17 mouse cellular contexts compared by ENCODE assay signal in the genomic region with DNA sequence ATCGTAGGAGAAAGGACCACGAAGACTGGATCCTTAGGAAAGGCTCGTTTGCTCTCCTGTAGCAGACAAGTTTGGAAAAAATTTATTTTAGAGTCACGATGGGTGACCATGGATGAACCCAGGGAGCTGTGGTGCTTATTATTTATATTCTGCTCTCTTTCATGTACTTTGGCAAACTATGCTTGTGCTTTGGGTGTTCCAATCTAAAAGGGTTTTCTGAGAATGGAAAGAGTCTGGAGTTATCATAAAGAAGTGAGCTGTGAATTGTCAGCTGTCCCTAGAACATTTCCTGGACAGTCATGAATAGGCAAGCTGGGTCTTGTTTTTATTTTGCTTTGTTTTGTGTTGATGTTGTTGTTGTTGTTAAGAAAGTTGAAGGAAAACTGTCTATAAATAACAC.
"Had no signal": no experiment of that assay in that cellular context is flagged by ENCODE, and none has a peak within 500 bp of the region (broad histone marks: within the 10 kb centered on the region; RNA-seq: fewer than 3 reads in every experiment).

No protein-coding gene starts in this region.

- H3K4me3 ChIP-seq: liver, embryonic 12.5 days; midbrain, embryonic 10.5 days; midbrain, embryonic 12.5 days; myocyte; neural tube, embryonic 12.5 days; stomach, embryonic 15.5 days had no signal

- H3K36me3 ChIP-seq: midbrain, embryonic 10.5 days; midbrain, embryonic 12.5 days; neural tube, embryonic 12.5 days had no signal

- H3K9me3 ChIP-seq: liver, embryonic 12.5 days; midbrain, embryonic 10.5 days; midbrain, embryonic 12.5 days; neural tube, embryonic 12.5 days; stomach, embryonic 15.5 days had no signal

- H3K9ac ChIP-seq: liver, embryonic 12.5 days; liver, embryonic 14.5 days; lung, embryonic 14.5 days; midbrain, embryonic 12.5 days; neural tube, embryonic 12.5 days; stomach, embryonic 15.5 days had no signal

- ATAC-seq: liver, embryonic 12.5 days; midbrain, embryonic 16.5 days had no signal

- H3K4me1 ChIP-seq: midbrain, embryonic 12.5 days; neural tube, embryonic 12.5 days; stomach, embryonic 15.5 days had no signal

- H3K4me2 ChIP-seq: liver, embryonic 12.5 days; lung, embryonic 14.5 days; midbrain, embryonic 12.5 days; neural tube, embryonic 12.5 days; stomach, embryonic 15.5 days had no signal

- H3K27me3 ChIP-seq: liver, embryonic 12.5 days; neural tube, embryonic 12.5 days; stomach, embryonic 15.5 days had no signal

- H3K27ac ChIP-seq: liver, embryonic 12.5 days; liver, embryonic 14.5 days; midbrain, embryonic 10.5 days; midbrain, embryonic 12.5 days; neural tube, embryonic 12.5 days; stomach, embryonic 15.5 days; stomach, postnatal 0 days had no signal

- DNase-seq: lung, adult 18-20 months; lung, embryonic 14.5 days; lung, postnatal 4 days; midbrain, embryonic 14.5 days; right cerebral cortex, postnatal 14 days; thymus, adult 2 months; thymus, postnatal 25 days; thymus, postnatal 4 days had no signal
